Mouse (Mus musculus) c-Kit-positive CD71-positive TER-119-positive erythroid progenitor cells, embryonic 14.5 days (primary cell): ENCODE results near the gene Fastk.

Experiments
- DNase-seq: peaks from one replicate; pipeline ENCODE4 v3.0.0-alpha.2; 2013; ENCODE audit warnings: low spot score

Gene Fastk

DNA sequence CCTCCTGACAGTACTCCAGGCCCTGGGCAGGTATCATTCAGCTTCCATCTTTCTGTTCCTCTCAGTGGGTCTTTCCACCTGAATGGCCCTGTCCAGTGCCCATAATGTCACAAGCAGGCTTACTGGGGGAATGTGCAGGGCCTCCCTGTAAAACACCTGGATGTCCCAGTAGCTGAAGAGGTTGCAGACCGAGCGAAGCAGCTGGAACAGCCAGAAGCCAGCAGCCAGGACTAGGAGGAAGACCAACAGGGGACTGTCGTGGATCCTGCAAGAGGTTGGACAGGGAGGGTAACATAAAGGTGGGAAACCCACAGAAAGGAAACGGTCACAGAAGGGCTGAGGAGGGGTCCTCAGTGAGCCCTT lies 55.4 kb downstream of the Fastk start:
- DNase-seq = no peak

DNA sequence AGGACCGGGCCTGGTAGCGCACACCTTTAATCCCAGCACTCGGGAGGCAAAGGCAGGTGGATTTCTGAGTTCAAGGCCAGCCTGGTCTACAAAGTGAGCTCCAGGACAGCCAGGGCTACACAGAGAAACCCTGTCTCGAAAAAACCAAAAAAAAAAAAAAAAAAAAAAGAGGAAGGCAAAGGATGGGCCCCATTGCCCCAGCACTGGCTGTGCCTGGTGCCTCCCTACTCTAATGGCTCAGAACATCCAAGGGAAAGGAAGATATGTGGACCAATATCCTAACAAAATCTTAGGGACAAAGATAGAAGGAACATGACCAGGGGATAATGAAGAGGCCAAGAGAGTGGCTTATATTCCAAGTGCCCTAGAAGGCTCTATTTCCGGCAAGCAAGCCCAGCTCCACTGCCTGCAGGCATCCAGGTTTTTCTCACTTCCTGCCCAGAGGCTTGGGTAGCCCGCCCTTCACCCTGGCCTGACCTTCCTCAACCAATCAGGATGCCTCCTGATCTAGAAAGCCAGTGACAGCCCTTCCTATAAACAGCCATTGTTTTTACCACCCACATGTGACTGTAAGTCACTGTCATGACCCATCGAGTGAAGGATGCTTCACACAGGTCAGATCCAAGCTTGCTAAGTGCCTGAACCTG lies 56.0 kb downstream of the Fastk start:
- DNase-seq = no peak
